Mouse (Mus musculus) lung, embryonic 14.5 days (tissue): ENCODE measurements around the gene Rps18. TPM values are rescaled to one million over a fixed set of nuclear protein-coding genes. Genes with fewer than 3 reads are reported as not detected.

Experiments used
- ATAC-seq: fragments of 200-750 bp; cut with Nextera tagmentation; 2 replicates; pipeline ENCODE4 v1.8.0; 2017; ENCODE audit warnings: mild to moderate bottlenecking, moderate TSS enrichment, moderate library complexity; ENCODE audit not compliant: insufficient read depth
- DNase-seq: peaks from one replicate; pipeline ENCODE4 v3.0.0-alpha.2; 2015
- H3K27ac ChIP-seq: fragments of 300-500 bp; sonication (generic); 2 replicates; pipeline ENCODE4 v1.5.1; 2014; ENCODE audit warnings: low read depth, mild to moderate bottlenecking, moderate library complexity
- H3K27me3 ChIP-seq: fragments of 300-500 bp; sonication (generic); 2 replicates; pipeline ENCODE4 v1.6.1; 2014; ENCODE audit warnings: low read length, control low read depth; ENCODE audit not compliant: insufficient read depth
- H3K36me3 ChIP-seq: fragments of 300-500 bp; sonication (generic); 2 replicates; pipeline ENCODE4 v1.6.1; 2014; ENCODE audit warnings: control low read depth; ENCODE audit not compliant: insufficient read depth
- H3K4me1 ChIP-seq: fragments of 300-500 bp; sonication (generic); 2 replicates; pipeline ENCODE4 v1.6.1; 2014; ENCODE audit warnings: antibody characterized with exemption, control low read depth; ENCODE audit not compliant: insufficient read depth
- H3K4me2 ChIP-seq: fragments of 300-500 bp; sonication (generic); 2 replicates; pipeline ENCODE4 v1.6.1; 2014; ENCODE audit warnings: mild to moderate bottlenecking
- H3K4me3 ChIP-seq: fragments of 300-500 bp; sonication (generic); 2 replicates; pipeline ENCODE4 v1.5.1; 2014; ENCODE audit warnings: low read depth, low read length
- H3K9ac ChIP-seq: fragments of 300-500 bp; sonication (generic); 2 replicates; pipeline ENCODE4 v1.6.1; 2014
- H3K9me3 ChIP-seq: fragments of 300-500 bp; sonication (generic); 2 replicates; pipeline ENCODE4 v1.6.1; 2016; ENCODE audit warnings: low read depth, low read length, control low read depth
- CTCF ChIP-seq: IDR thresholded peaks from 2 replicates; pipeline ENCODE4 v1.5.1; 2016; ENCODE audit warnings: antibody characterized with exemption, low read depth
- WGBS: fragments of 180-500 bp; shearing (Covaris S2); extraction: QIAGEN DNeasy Blood & Tissue Kit; methylation state at CpG from one replicate; pipeline ENCODE4 v1.1.7; 2014; 5-methylcytosine and 5-hydroxymethylcytosine counted together
- polyA plus RNA-seq: library from polyadenylated mRNA; unstranded; fragments of >200 nt; fragmentation: Nextera tagmentation; extraction: Ambion mirVana; gene quantifications from 2 replicates; pipeline ENCODE4 v1.2.1, GENCODE M21; 2014

The Rps18 gene
- polyA plus RNA-seq, 1 experiment from 2014 or later, result 2,085 TPM

GRCm38 (mm10) chr17:33902491-33902890 lies 53.3 kb downstream of the Rps18 start:
- DNase-seq, result no peak
- Histone ChIP-seq H3K4me3 (no peak overlapping the region), H3K4me1 (no peaks in the 10 kb centered on the region), H3K4me2 (no peak overlapping the region), H3K27ac (no peak overlapping the region), H3K9me3 (no peaks in the 10 kb centered on the region), H3K27me3 (no peaks in the 10 kb centered on the region), H3K9ac (no peak overlapping the region), H3K36me3 (no peaks in the 10 kb centered on the region)
- no peak for TF ChIP-seq CTCF
- whole genome bisulfite sequencing, result 73% methylated on average over 7 of the region's 7 CpGs
- ATAC-seq, result no peak

DNA sequence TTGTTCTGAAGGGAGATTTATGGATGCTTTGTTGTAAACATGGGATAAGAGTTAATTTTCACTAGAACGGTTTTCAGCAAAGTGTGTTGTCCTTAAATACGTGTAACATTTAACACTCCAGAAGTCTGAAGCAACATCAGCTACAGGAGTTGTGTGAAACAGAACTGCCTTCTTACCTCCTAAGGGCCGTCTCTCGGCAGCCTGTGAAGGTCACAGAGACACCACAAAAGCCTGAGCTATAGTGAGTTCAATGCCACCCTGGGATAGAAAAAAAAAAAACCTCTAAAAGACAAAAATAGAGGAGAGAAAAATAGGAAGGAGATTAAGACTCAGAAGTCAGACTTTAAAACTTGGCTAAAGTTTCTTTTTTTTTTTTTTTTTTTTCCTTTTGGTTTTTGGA lies 53.7 kb downstream of the Rps18 start:
- ATAC-seq (no peak), DNase-seq (no peak)
- Histone ChIP-seq H3K9ac (no peak overlapping the region), H3K4me3 (no peak overlapping the region), H3K36me3 (no peaks in the 10 kb centered on the region), H3K4me1 (no peaks in the 10 kb centered on the region), H3K27me3 (no peaks in the 10 kb centered on the region), H3K4me2 (no peak overlapping the region), H3K27ac (no peak overlapping the region), H3K9me3 (no peaks in the 10 kb centered on the region)
- 52% methylated on average over 4 of the region's 4 CpGs for WGBS
- no peak for TF ChIP-seq CTCF

Other genes with a start within 250 kb of the Rps18 start
- gene March2, start 237.3 kb downstream of the Rps18 start, polyA plus RNA-seq, result 45.3 and 46.4 TPM in 2 replicates
- gene Rab11b, start 195.5 kb downstream of the Rps18 start, polyA plus RNA-seq, result 241 and 278 TPM in 2 replicates
- 31.9 and 35.4 TPM in 2 replicates for gene Angptl4, start 174.2 kb downstream of the Rps18 start, polyA plus RNA-seq
- 65.1 and 65.4 TPM in 2 replicates for gene Kank3, start 145.5 kb downstream of the Rps18 start, polyA plus RNA-seq
- 1,180 and 1,276 TPM in 2 replicates for gene Rps28, start 131.4 kb downstream of the Rps18 start, polyA plus RNA-seq
- gene Ndufa7, start 131.4 kb downstream of the Rps18 start, polyA plus RNA-seq, result 470 and 474 TPM in 2 replicates
- 71.1 and 76.3 TPM in 2 replicates for gene Cd320, start 112.9 kb downstream of the Rps18 start, polyA plus RNA-seq
- not detected in 2 replicates for gene Gm7029, start 82.2 kb downstream of the Rps18 start, polyA plus RNA-seq
- gene Kifc1, start 65.3 kb downstream of the Rps18 start, polyA plus RNA-seq, result 8.3 and 9.3 TPM in 2 replicates
- gene Platr17, start 50.9 kb downstream of the Rps18 start, polyA plus RNA-seq, result 0.32 TPM in 1 of 2 replicates, not detected in the other
- 39.3 and 47.1 TPM in 2 replicates for gene Daxx, start 46.6 kb downstream of the Rps18 start, polyA plus RNA-seq
- 30.1 and 31.4 TPM in 2 replicates for gene Tapbp, start 40.1 kb downstream of the Rps18 start, polyA plus RNA-seq
- 11.1 and 13.2 TPM in 2 replicates for gene Zbtb22, start 40.1 kb downstream of the Rps18 start, polyA plus RNA-seq
- gene Rgl2, start 26.5 kb downstream of the Rps18 start, polyA plus RNA-seq, result 38.2 and 49.1 TPM in 2 replicates
- gene Pfdn6, start 15.7 kb downstream of the Rps18 start, polyA plus RNA-seq, result 142 and 145 TPM in 2 replicates
- gene Wdr46, start 15.3 kb downstream of the Rps18 start, polyA plus RNA-seq, result 29.5 and 37.2 TPM in 2 replicates
- 2.3 and 2.6 TPM in 2 replicates for gene B3galt4, start 4.5 kb downstream of the Rps18 start, polyA plus RNA-seq
- 34.2 and 34.8 TPM in 2 replicates for gene Vps52, start 189 bp downstream of the Rps18 start, polyA plus RNA-seq
- gene H2-K1, start 44.3 kb upstream of the Rps18 start, polyA plus RNA-seq, result 24.4 and 32.9 TPM in 2 replicates
- 5.6 and 6.6 TPM in 2 replicates for gene Ring1, start 68.7 kb upstream of the Rps18 start, polyA plus RNA-seq
- gene H2-Ke6, start 72.1 kb upstream of the Rps18 start, polyA plus RNA-seq, result 35.9 and 40.6 TPM in 2 replicates
- 102 and 105 TPM in 2 replicates for gene Slc39a7, start 75.7 kb upstream of the Rps18 start, polyA plus RNA-seq
- gene Rxrb, start 75.8 kb upstream of the Rps18 start, polyA plus RNA-seq, result 30.3 and 35.3 TPM in 2 replicates
- 4.3 and 5.0 TPM in 2 replicates for gene Col11a2, start 83.4 kb upstream of the Rps18 start, polyA plus RNA-seq
- 0.26 TPM in 1 of 2 replicates, not detected in the other for gene H2-Oa, start 136.3 kb upstream of the Rps18 start, polyA plus RNA-seq
- 9.8 and 15.5 TPM in 2 replicates for gene H2-DMa, start 163.5 kb upstream of the Rps18 start, polyA plus RNA-seq
- 153 TPM in 2 replicates for gene Brd2, start 166.6 kb upstream of the Rps18 start, polyA plus RNA-seq
- 0.91 and 1.1 TPM in 2 replicates for gene H2-DMb2, start 187.3 kb upstream of the Rps18 start, polyA plus RNA-seq
- 1.1 TPM in 2 replicates for gene H2-DMb1, start 197.1 kb upstream of the Rps18 start, polyA plus RNA-seq
- 3.5 and 4.0 TPM in 2 replicates for gene Tap1, start 231.6 kb upstream of the Rps18 start, polyA plus RNA-seq
- 3.4 and 4.5 TPM in 2 replicates for gene Psmb9, start 231.8 kb upstream of the Rps18 start, polyA plus RNA-seq
- gene Psmb8, start 241.7 kb upstream of the Rps18 start, polyA plus RNA-seq, result 7.9 and 8.9 TPM in 2 replicates
- gene Tap2, start 247.5 kb upstream of the Rps18 start, polyA plus RNA-seq, result 3.0 and 3.7 TPM in 2 replicates